Mouse (Mus musculus) cerebellum, adult 9-11 months (tissue): ENCODE measurements at regions not wholly inside any gene's neighbourhood (a gene's known extent, or its start where the extent isn't known, plus 50 kb on each side); places are given as distances from the start of the nearest gene placed in this dataset.

Experiments
- DNase-seq: peaks from one replicate; pipeline ENCODE4 v3.0.0; 2022

DNA sequence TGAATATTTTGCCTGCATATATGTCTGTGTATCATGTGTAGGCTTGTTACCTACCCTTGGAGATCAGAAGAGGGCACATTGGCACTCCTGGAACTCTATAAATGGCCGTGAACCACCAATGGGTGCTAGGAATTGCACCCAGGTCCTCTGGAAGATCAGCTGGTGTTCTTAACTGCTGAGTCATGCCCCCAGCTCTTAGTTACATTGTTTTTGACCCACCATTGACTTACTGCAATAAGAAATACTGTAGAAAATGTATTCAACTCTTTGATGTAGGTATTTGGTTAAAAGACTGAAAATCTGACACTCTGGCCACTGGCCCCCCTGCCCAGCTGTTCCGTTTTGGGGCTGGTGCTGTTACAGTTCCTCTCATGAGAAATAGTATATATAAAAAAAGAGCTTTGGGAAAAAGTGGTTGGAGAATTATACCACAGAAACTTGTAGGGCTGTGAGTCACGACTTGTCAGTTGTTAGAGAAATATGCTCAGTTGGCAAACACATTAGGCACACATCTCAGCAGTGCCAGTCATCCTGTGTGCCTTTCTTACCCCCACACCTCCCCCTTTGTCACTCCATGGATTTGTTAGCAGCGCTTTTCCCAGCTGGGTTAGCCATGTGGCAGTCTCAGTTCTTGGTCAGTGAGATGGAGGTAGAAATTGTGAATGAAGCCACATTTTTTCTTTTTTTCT lies 58.4 kb upstream of the Arhgap32 start:
- no peak for DNase-seq

GRCm38 (mm10) chr9:32062740-32063139 lies 53.2 kb upstream of the Arhgap32 start:
- DNase-seq: no peak

DNA sequence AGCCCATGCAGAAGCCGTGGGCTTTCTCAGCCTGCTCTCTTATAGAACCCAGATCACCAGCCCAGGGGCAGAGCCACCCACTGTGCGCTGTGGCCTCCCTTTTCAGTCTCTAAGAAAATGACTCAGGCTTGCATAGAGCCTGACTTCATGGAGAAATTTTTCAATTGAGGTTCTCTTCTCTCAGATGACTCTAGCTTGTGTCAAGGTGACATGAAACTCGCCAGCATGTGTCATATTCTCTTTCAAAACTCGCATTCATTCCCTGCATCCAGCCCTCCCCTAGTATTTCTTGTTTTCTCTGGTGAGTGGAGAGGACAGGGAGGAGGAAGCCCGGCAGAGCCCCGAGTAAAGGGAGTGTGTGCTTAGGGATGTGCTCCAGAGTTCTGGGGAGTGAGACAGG lies 52.4 kb upstream of the Arhgap32 start:
- no peak for DNase-seq

DNA sequence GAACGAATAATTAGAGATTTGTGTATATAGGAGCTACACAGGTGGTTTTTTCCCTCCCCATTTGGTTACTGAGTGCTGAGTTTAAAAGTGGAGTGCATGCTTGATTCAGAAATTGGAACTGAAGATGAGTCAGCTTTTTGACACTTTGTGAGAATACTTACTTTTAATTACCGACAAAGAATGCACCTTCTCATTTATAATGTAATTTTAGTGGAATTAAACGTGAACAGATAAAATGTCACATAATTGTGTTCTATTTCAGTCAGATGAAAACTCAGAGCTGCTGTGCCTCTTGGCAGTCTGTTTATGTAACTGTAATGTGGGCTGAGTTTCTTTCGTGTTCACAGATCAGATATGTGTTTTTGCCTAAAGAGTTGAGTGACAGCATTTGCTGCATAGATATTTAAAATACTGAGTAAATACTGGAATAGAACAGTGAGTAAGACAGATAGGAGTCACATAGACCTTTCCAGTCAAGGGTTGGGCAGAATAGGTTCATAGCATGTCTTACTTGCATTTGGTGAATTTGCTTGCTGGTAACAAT lies 51.9 kb upstream of the Arhgap32 start:
- DNase-seq: no peak
